Mouse (Mus musculus) myocyte (in vitro differentiated cells): ENCODE results near the gene Cdt1. TPM values are rescaled to one million over a fixed set of nuclear protein-coding genes. Genes with fewer than 3 reads are reported as not detected.

ENCODE experiments used
- H3K27me3 ChIP-seq: one replicate; pipeline ENCODE4 v1.6.1; 2011; ENCODE audit not compliant: control insufficient read depth, insufficient read depth, insufficient read length
- H3K36me3 ChIP-seq: one replicate; pipeline ENCODE4 v1.6.1; 2011; ENCODE audit not compliant: control insufficient read depth, insufficient read depth
- H3K4me2 ChIP-seq: one replicate; pipeline ENCODE4 v1.6.1; 2011; ENCODE audit warnings: low read depth, control low read depth
- H3K4me3 ChIP-seq: one replicate; pipeline ENCODE4 v1.5.1; 2011; ENCODE audit warnings: mild to moderate bottlenecking, control low read depth, moderate library complexity
- H3K79me2 ChIP-seq: one replicate; pipeline ENCODE4 v1.6.1; 2011; ENCODE audit not compliant: control insufficient read depth, insufficient read depth
- H3ac ChIP-seq: one replicate; pipeline ENCODE4 v1.6.1; 2011; ENCODE audit not compliant: control insufficient read depth, insufficient read length
- CEBPB ChIP-seq: IDR thresholded peaks from 2 replicates; pipeline ENCODE4 v1.6.1; 2011; ENCODE audit warnings: mild to moderate bottlenecking, moderate library complexity; ENCODE audit not compliant: poor library complexity, insufficient read depth, severe bottlenecking
- E2F4 ChIP-seq: IDR thresholded peaks from one replicate; pipeline ENCODE4 v1.6.1; 2011; ENCODE audit warnings: mild to moderate bottlenecking, control low read depth, moderate library complexity; ENCODE audit not compliant: insufficient read depth
- MAX ChIP-seq: IDR thresholded peaks from one replicate; pipeline ENCODE4 v1.6.1; 2011; ENCODE audit warnings: low read depth, mild to moderate bottlenecking, control low read depth
- MYOD1 ChIP-seq, 3 experiments: IDR thresholded peaks; one replicate each; pipeline ENCODE4 v1.6.1; 2011; ENCODE audit warnings: control low read depth in 2 of 3, low read depth in 2 of 3, mild to moderate bottlenecking in 2 of 3, moderate library complexity in 1 of 3; ENCODE audit not compliant: insufficient read length in 2 of 3, control insufficient read depth in 1 of 3
- MYOG ChIP-seq, 3 experiments: IDR thresholded peaks; one replicate each; pipeline ENCODE4 v1.6.1; 2011; ENCODE audit warnings: control low read depth in 2 of 3, low read depth in 2 of 3, mild to moderate bottlenecking in 2 of 3; ENCODE audit not compliant: insufficient read length in 2 of 3, control insufficient read depth in 1 of 3, insufficient read depth in 1 of 3
- POLR2A ChIP-seq: IDR thresholded peaks from one replicate; pipeline ENCODE4 v1.6.1; 2011; ENCODE audit warnings: low read depth, mild to moderate bottlenecking, control low read depth, moderate library complexity; ENCODE audit not compliant: insufficient read length
- POLR2AphosphoS2 ChIP-seq: IDR thresholded peaks from one replicate; pipeline ENCODE4 v1.6.1; 2011; ENCODE audit warnings: low read depth, control low read depth; ENCODE audit not compliant: insufficient read length
- REST ChIP-seq: IDR thresholded peaks from one replicate; pipeline ENCODE4 v1.6.1; 2011; ENCODE audit warnings: mild to moderate bottlenecking, control low read depth, moderate library complexity; ENCODE audit not compliant: insufficient read depth, insufficient read length
- SRF ChIP-seq: IDR thresholded peaks from one replicate; pipeline ENCODE4 v1.6.1; 2011; ENCODE audit warnings: low read depth; ENCODE audit not compliant: control insufficient read depth, insufficient read length
- TCF12 ChIP-seq: IDR thresholded peaks from one replicate; pipeline ENCODE4 v1.6.1; 2011; ENCODE audit warnings: mild to moderate bottlenecking, control low read depth; ENCODE audit not compliant: poor library complexity, insufficient read depth, severe bottlenecking
- TCF3 ChIP-seq: IDR thresholded peaks from one replicate; pipeline ENCODE4 v1.6.1; 2011; ENCODE audit warnings: low read depth, control low read depth; ENCODE audit not compliant: insufficient read length
- USF1 ChIP-seq: IDR thresholded peaks from one replicate; pipeline ENCODE4 v1.6.1; 2011; ENCODE audit warnings: low read depth, mild to moderate bottlenecking, control low read depth, moderate library complexity
- polyA plus RNA-seq: library from polyadenylated mRNA; unstranded; fragments of >200 nt; fragmentation: generic; extraction: Trizol; gene quantifications from one replicate; pipeline ENCODE4 v1.2.1, GENCODE M21; 2012; ENCODE audit warnings: missing spikeins

Cdt1 gene
- polyA plus RNA-seq, 1 experiment = 19.7 TPM

GRCm38 (mm10) chr8:122596031-122596430 is 28.2 kb downstream of the Cdt1 start:
- H3K27me3 ChIP-seq = no peaks in the 10 kb centered on the region
- TF ChIP-seq MYOD1 (IDR thresholded peaks at IDR 0.05; ENCODE audit: control insufficient read depth in 1 of 3, insufficient read length in 2 of 3, low read depth in 2 of 3) (no peak), MYOG (IDR thresholded peaks at IDR 0.05; ENCODE audit: control insufficient read depth in 1 of 3, insufficient read depth in 1 of 3, insufficient read length in 2 of 3, low read depth in 2 of 3) (no peak), POLR2A (no peak)
- H3ac ChIP-seq = no peak overlapping the region
- H3K4me2 ChIP-seq = no peak overlapping the region
- H3K4me3 ChIP-seq = no peak overlapping the region
- no peaks in the 10 kb centered on the region for H3K79me2 ChIP-seq
- no peaks in the 10 kb centered on the region for H3K36me3 ChIP-seq

GRCm38 (mm10) chr8:122600666-122601065 is 32.9 kb downstream of the Cdt1 start:
- no peaks in the 10 kb centered on the region for H3K79me2 ChIP-seq
- no peak for TF ChIP-seq E2F4
- no peak for TF ChIP-seq POLR2AphosphoS2
- no peak for TF ChIP-seq MYOD1 (IDR thresholded peaks at IDR 0.05; ENCODE audit: control insufficient read depth in 1 of 3, insufficient read length in 2 of 3, low read depth in 2 of 3)
- TF ChIP-seq TCF12 = no peak
- TF ChIP-seq MAX = no peak
- no peak for TF ChIP-seq USF1
- no peak for TF ChIP-seq SRF
- no peak for TF ChIP-seq REST
- no peak for TF ChIP-seq TCF3
- no peak for TF ChIP-seq CEBPB
- TF ChIP-seq MYOG (IDR thresholded peaks at IDR 0.05; ENCODE audit: control insufficient read depth in 1 of 3, insufficient read depth in 1 of 3, insufficient read length in 2 of 3, low read depth in 2 of 3) = no peak
- TF ChIP-seq POLR2A = no peak
- H3K36me3 ChIP-seq = no peaks in the 10 kb centered on the region
- no peak overlapping the region for H3ac ChIP-seq
- H3K27me3 ChIP-seq = no peaks in the 10 kb centered on the region
- H3K4me3 ChIP-seq = no peak overlapping the region
- H3K4me2 ChIP-seq = no peak overlapping the region

- no peaks in the 10 kb centered on the region for H3K27me3 ChIP-seq
- H3K36me3 ChIP-seq = no peaks in the 10 kb centered on the region
- no peak overlapping the region for H3K4me2 ChIP-seq
- TF ChIP-seq TCF12 (no peak), MYOG (IDR thresholded peaks at IDR 0.05; ENCODE audit: control insufficient read depth in 1 of 3, insufficient read depth in 1 of 3, insufficient read length in 2 of 3, low read depth in 2 of 3) (no peak), TCF3 (no peak), POLR2AphosphoS2 (no peak), USF1 (no peak), CEBPB (no peak), POLR2A (no peak), MYOD1 (IDR thresholded peaks at IDR 0.05; ENCODE audit: control insufficient read depth in 1 of 3, insufficient read length in 2 of 3, low read depth in 2 of 3) (no peak), SRF (no peak), E2F4 (no peak), MAX (no peak), REST (no peak)
- H3K79me2 ChIP-seq = no peaks in the 10 kb centered on the region
- H3ac ChIP-seq = no peak overlapping the region
- H3K4me3 ChIP-seq = no peak overlapping the region
Measured at GRCm38 (mm10) chr8:122604640-122605039, 36.8 kb downstream of the Cdt1 start.

GRCm38 (mm10) chr8:122605367-122605766 is 37.6 kb downstream of the Cdt1 start:
- Histone ChIP-seq H3ac (no peak overlapping the region), H3K4me2 (no peak overlapping the region), H3K27me3 (no peaks in the 10 kb centered on the region), H3K79me2 (no peaks in the 10 kb centered on the region), H3K4me3 (no peak overlapping the region), H3K36me3 (no peaks in the 10 kb centered on the region)
- TF ChIP-seq MAX = no peak
- TF ChIP-seq MYOG (IDR thresholded peaks at IDR 0.05; ENCODE audit: control insufficient read depth in 1 of 3, insufficient read depth in 1 of 3, insufficient read length in 2 of 3, low read depth in 2 of 3) = no peak
- no peak for TF ChIP-seq MYOD1 (IDR thresholded peaks at IDR 0.05; ENCODE audit: control insufficient read depth in 1 of 3, insufficient read length in 2 of 3, low read depth in 2 of 3)
- TF ChIP-seq POLR2A = no peak
- no peak for TF ChIP-seq POLR2AphosphoS2
- no peak for TF ChIP-seq CEBPB
- no peak for TF ChIP-seq USF1
- TF ChIP-seq REST = no peak
- no peak for TF ChIP-seq E2F4
- no peak for TF ChIP-seq SRF
- no peak for TF ChIP-seq TCF3
- TF ChIP-seq TCF12 = no peak

- H3K4me2 ChIP-seq = no peak overlapping the region
- H3K4me3 ChIP-seq = no peak overlapping the region
- no peak for TF ChIP-seq E2F4
- no peak for TF ChIP-seq MYOG (IDR thresholded peaks at IDR 0.05; ENCODE audit: control insufficient read depth in 1 of 3, insufficient read depth in 1 of 3, insufficient read length in 2 of 3, low read depth in 2 of 3)
- no peak for TF ChIP-seq SRF
- no peak for TF ChIP-seq TCF12
- TF ChIP-seq TCF3 = no peak
- H3ac ChIP-seq = no peak overlapping the region
- H3K79me2 ChIP-seq = no peaks in the 10 kb centered on the region
- H3K27me3 ChIP-seq = no peaks in the 10 kb centered on the region
- H3K36me3 ChIP-seq = no peaks in the 10 kb centered on the region
Measured at GRCm38 (mm10) chr8:122606810-122607209, 39.0 kb downstream of the Cdt1 start.
